Mouse (Mus musculus): Measurements from ENCODE around the gene Mcm10.

GRCm38 (mm10) chr2:5028047-5028446 is 15.5 kb upstream of the Mcm10 start:
- TF ChIP-seq CTCF (IDR thresholded peaks at IDR 0.05; ENCODE audit: low read depth) (no peak), EP300 (IDR thresholded peaks at IDR 0.05; ENCODE audit: low read depth) (no peak)
